Mouse (Mus musculus): ENCODE results near the gene Mrtfa.

The Mrtfa gene

DNA sequence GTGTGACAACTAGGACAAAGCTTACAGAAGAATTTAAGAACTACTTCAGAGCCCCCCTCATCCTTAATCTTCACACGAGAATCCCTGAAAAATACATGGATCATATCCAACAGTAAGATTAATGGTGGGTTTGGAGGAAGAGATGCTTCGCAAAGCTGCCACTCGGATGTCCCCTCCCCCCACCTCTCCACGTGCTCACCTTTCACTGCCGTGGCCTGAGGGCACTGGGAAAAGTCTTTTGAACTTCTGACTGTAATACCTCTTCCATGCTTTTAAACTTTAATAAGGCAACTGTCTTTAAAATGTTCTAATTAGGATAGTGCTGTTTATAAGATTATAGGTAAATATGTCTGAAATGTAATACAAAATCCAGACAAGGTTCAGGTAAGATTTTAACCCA, 216.2 kb downstream of the Mrtfa start:
- DNase-seq, result no peak

DNA sequence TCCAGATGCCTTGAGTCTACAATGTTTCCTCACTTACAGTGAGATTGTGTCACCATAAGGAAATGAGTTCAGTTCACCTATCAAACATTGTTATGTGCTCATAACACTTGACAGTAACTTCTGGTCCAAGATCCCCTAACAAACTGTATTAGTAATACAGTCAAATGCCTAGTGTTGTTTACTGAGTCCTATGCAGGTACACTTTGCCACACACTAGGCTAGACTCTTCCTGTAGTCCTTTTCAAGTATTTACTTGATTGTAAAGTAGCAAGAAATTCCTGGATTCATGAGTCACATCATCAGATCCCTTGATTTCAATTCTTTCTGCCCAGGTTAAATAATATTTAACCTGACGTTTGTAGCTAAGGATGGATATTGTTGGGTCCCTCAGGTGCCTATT, 221.2 kb downstream of the Mrtfa start:
- no peak for DNase-seq
